Mouse (Mus musculus) urinary bladder, adult 2 months (tissue): ENCODE measurements around the gene Luc7l3. TPM values are rescaled to one million over a fixed set of nuclear protein-coding genes. Genes with fewer than 3 reads are reported as not detected.
"Not testable (repeated sequence)": the region's sequence is repeated elsewhere in the genome, so short reads cannot be mapped to it uniquely, and the experiment has no call there.

Experiments used
- DNase-seq: peaks from one replicate; pipeline ENCODE4 v3.0.0; 2022; ENCODE audit warnings: low spot score
- polyA plus RNA-seq: library from polyadenylated mRNA; depleted of rRNA; stranded (reverse); fragments of >200 nt; gene quantifications from 2 replicates; pipeline ENCODE4 v1.2.3, GENCODE M21; 2012

Gene Luc7l3
- polyA plus RNA-seq, 1 experiment = 102 TPM

- DNase-seq = no peak
Measured at GRCm38 (mm10) chr11:94294996-94295845, 26.6 kb downstream of the Luc7l3 start.

- DNase-seq = no peak
Measured at GRCm38 (mm10) chr11:94290062-94290740, 31.6 kb downstream of the Luc7l3 start.

GRCm38 (mm10) chr11:94287105-94287504, 34.7 kb downstream of the Luc7l3 start:
- DNase-seq = no peak

GRCm38 (mm10) chr11:94285886-94286574, 35.8 kb downstream of the Luc7l3 start:
- no peak for DNase-seq

- DNase-seq = no peak
Measured at GRCm38 (mm10) chr11:94283536-94284099, 38.2 kb downstream of the Luc7l3 start.

GRCm38 (mm10) chr11:94282291-94282690, 39.5 kb downstream of the Luc7l3 start:
- no peak for DNase-seq

- no peak for DNase-seq
Measured at GRCm38 (mm10) chr11:94281199-94282181, 40.3 kb downstream of the Luc7l3 start, which contains the start of gene Gm21885. Gene Gm21885 (plus strand): TSS chr11:94281873.

- peak; percentile 73 for DNase-seq
Measured at GRCm38 (mm10) chr11:94276869-94277337, 44.9 kb downstream of the Luc7l3 start.

GRCm38 (mm10) chr11:94275686-94276085, 46.1 kb downstream of the Luc7l3 start:
- no peak for DNase-seq

- DNase-seq = no peak
Measured at GRCm38 (mm10) chr11:94275226-94275625, 46.6 kb downstream of the Luc7l3 start.

- peak; percentile 45 for DNase-seq
Measured at GRCm38 (mm10) chr11:94274206-94274867, 47.5 kb downstream of the Luc7l3 start.

GRCm38 (mm10) chr11:94272960-94273927, 48.5 kb downstream of the Luc7l3 start:
- no peak for DNase-seq

- DNase-seq = no peak
Measured at GRCm38 (mm10) chr11:94271015-94271414, 50.8 kb downstream of the Luc7l3 start.

- DNase-seq = no peak
Measured at GRCm38 (mm10) chr11:94269906-94270305, 51.9 kb downstream of the Luc7l3 start.

- DNase-seq = no peak
Measured at GRCm38 (mm10) chr11:94268761-94269160, 53.0 kb downstream of the Luc7l3 start.

GRCm38 (mm10) chr11:94266155-94266554, 55.6 kb downstream of the Luc7l3 start:
- not testable (repeated sequence) for DNase-seq

- DNase-seq = no peak
Measured at GRCm38 (mm10) chr11:94265134-94265785, 56.5 kb downstream of the Luc7l3 start.
